Mouse (Mus musculus): Measurements from ENCODE around the gene Fbxw11.
"Not testable (repeated sequence)": the region's sequence is repeated elsewhere in the genome, so short reads cannot be mapped to it uniquely, and the experiment has no call there.

Fbxw11 gene

GRCm38 (mm10) chr11:32714230-32714629 is 71.7 kb downstream of the Fbxw11 start:
- DNase-seq: peak; percentile 48

GRCm38 (mm10) chr11:32714896-32715295 is 72.4 kb downstream of the Fbxw11 start:
- no peak for DNase-seq

- DNase-seq: no peak
Observed at GRCm38 (mm10) chr11:32715495-32715894, 73.0 kb downstream of the Fbxw11 start.

- DNase-seq: peak; percentile 49
Observed at GRCm38 (mm10) chr11:32715970-32716369, 73.4 kb downstream of the Fbxw11 start.

GRCm38 (mm10) chr11:32716876-32717275 is 74.4 kb downstream of the Fbxw11 start:
- DNase-seq: no peak

GRCm38 (mm10) chr11:32717711-32718110 is 75.2 kb downstream of the Fbxw11 start:
- DNase-seq: not testable (repeated sequence)

GRCm38 (mm10) chr11:32718371-32718770 is 75.8 kb downstream of the Fbxw11 start:
- peak; percentile 54 for DNase-seq

- DNase-seq: no peak
Observed at GRCm38 (mm10) chr11:32718979-32719378, 76.5 kb downstream of the Fbxw11 start.

- DNase-seq: no peak
Observed at GRCm38 (mm10) chr11:32722653-32723052, 80.1 kb downstream of the Fbxw11 start.

GRCm38 (mm10) chr11:32723287-32723686 is 80.8 kb downstream of the Fbxw11 start:
- DNase-seq: no peak

GRCm38 (mm10) chr11:32725171-32725570 is 82.6 kb downstream of the Fbxw11 start:
- no peak for DNase-seq

GRCm38 (mm10) chr11:32732467-32732866 is 89.9 kb downstream of the Fbxw11 start:
- DNase-seq: no peak

GRCm38 (mm10) chr11:32733195-32733594 is 90.7 kb downstream of the Fbxw11 start:
- no peak for DNase-seq

- no peak for DNase-seq
Observed at GRCm38 (mm10) chr11:32736371-32736770, 93.8 kb downstream of the Fbxw11 start.

- DNase-seq: no peak
Observed at GRCm38 (mm10) chr11:32737729-32738128, 95.2 kb downstream of the Fbxw11 start.

GRCm38 (mm10) chr11:32743891-32744290 is 101.4 kb downstream of the Fbxw11 start:
- no peak for DNase-seq

- DNase-seq: no peak
Observed at GRCm38 (mm10) chr11:32744463-32744862, 101.9 kb downstream of the Fbxw11 start.

- no peak for DNase-seq
Observed at GRCm38 (mm10) chr11:32745466-32745865, 102.9 kb downstream of the Fbxw11 start.

GRCm38 (mm10) chr11:32746036-32746435 is 103.5 kb downstream of the Fbxw11 start:
- no peak for DNase-seq

GRCm38 (mm10) chr11:32746475-32746874 is 104.0 kb downstream of the Fbxw11 start:
- no peak for DNase-seq

- DNase-seq: no peak
Observed at GRCm38 (mm10) chr11:32748800-32749199, 106.3 kb downstream of the Fbxw11 start.

GRCm38 (mm10) chr11:32751863-32752594 is 109.5 kb downstream of the Fbxw11 start:
- peak; percentile 19 for DNase-seq

- DNase-seq: no peak
Observed at GRCm38 (mm10) chr11:32752595-32752885, 110.0 kb downstream of the Fbxw11 start.

- no peak for DNase-seq
Observed at GRCm38 (mm10) chr11:32753358-32753757, 110.8 kb downstream of the Fbxw11 start.

- no peak for DNase-seq
Observed at GRCm38 (mm10) chr11:32762773-32763172, 120.2 kb downstream of the Fbxw11 start.

Measured in kidney, adult 9 months (tissue).